Mouse (Mus musculus) cerebellum, adult 11 months (tissue): ENCODE data around the gene Sh3gl1.
A peak's percentile ranks its signal among the peaks of the same experiment; 100 is the strongest.
"Not testable (repeated sequence)": the region's sequence is repeated elsewhere in the genome, so short reads cannot be mapped to it uniquely, and the experiment has no call there.

Experiments used
- DNase-seq: peaks from one replicate; pipeline ENCODE4 v3.0.0; 2022

Sh3gl1 gene

DNA sequence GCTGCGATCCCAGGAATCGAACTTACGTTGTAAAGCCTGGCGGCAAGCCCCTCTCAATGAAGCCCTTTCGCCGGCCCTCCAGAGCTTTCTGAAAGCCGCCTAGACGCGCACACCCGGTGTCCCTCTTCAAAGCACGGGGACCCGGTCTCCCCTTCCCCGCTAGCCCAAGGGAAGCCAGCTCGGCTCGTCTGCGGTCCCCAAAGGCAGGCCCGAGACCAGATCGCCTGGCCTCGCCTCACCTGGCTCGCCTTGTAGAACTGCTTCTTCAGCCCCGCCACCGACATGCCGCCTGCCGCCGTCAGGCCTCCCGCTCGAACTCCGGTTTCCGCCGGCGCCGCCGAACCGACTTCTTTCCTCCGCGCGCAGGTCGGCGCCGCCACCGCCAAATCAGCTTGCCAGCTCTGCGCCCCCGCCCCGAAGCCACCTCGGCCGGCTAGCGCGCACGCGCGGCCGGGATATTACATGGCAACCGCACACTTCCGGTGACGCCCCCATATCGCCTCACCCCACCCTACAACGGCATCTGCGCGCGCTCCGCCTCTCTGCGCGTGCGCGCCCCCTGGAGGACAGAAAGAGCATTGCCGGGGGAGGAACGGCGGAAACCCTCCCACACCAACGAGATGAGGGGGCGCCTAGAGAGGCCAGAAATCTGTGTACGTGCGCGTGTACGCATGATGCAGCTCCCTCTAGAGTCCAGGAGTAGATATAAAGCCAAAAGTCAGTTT lies at the start of gene Sh3gl1:
Sh3gl1 (minus strand) TSS at position 460 of the 725 bp plus-strand sequence.
- DNase-seq: peak; percentile 99

DNA sequence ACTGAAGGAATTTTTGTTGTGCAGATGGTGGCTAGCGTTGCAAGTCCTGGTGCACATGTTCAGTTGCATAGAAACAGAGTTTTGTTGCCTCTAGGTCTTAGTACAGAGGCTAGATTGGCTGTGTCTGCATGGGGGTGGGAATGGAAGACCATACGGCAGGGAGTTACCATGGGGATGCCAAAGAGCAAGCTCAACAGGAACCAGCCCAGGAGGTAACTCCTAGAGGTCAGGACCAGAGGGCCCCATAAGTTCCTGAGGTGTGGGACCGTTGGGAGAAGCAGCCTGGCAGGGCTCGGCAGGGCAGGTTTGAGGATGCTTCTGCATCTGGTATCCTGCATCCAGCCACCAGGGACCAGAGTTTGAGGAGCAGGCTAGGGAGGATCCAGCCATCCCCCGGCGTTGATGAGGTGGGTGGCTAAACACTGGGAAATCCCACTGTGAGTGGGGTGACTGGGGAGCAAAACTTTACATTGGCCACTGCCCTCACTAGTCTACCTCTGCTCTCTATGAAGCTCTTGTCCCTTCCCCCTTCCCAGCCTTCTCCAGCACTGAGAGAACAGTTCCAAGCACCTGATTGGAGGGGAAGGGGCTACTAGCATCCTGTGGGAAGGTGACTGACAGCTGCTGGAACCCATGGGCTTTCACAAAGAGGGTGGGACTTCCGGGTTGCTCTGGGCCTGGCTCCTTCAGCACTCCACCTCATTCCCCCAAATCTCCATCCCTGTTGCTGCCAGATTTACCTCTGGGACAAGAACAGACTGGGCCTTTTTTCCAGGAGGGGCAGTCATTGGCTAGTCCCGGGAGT lies 44.5 kb upstream of the Sh3gl1 start:
- DNase-seq: no peak

DNA sequence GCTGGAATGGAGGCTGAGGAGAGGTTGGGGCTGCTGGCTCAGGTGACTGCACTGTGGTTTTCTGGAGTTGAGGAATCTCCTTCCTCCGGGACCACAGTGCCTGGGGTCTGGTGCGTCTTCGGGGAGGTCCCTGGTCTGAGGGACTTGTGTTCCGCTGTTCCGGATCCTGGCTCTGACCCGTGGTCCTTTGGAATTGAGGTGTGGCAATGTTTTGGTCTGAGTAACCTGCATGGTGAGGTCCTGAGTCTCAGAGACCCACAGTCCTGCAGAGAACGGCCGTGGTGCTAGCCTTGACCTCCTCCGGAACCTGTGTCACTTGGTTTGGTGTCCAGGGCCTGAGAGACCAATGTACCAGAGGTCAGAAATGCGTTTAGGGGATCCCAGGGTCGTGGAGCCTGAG lies 43.5 kb upstream of the Sh3gl1 start:
- peak; percentile 46 for DNase-seq

DNA sequence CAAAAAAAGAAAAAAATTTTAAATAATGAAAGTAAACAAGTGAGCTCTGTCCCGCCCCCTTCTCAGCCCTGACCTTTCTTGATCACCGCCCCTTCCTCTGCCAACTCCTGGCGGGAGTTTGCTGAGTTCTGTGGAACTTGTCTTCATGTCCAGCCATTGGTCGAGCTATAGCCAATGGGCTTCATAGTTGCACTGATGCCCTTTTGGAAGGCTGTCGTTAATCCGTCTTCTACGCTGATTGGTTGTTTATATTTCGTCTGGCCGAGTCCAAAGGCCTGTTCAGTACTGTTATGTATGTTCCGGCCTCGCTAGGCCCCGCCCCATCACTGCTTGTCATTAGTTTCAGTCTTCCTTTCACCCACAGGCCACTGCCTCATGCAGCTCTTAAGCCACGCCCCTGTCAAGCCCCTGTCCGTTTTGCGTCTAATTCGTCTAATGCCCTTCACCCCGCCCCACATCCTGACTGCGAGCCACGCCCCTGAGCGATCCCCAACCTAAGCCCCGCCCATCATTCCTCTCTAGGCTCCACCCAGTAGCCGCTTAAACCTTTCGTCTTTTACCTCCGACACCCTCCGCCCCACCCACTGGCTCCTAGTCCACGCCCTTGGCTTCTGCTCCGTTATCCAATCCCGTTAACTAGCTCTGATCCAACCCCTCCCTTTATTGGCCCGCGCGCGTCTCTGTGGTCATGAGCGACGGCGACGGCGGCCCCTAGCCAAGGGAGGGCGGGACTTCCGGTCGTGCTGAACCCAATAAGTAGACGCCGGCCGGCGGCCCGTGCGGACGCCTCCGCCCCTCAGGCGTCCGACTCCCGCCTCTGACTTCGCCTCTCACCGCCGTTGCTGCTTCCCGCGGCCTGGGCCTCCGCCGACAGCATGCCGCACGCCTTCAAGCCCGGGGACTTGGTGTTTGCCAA lies 42.7 kb upstream of the Sh3gl1 start, which contains the start of gene Hdgfl2:
Hdgfl2 (plus strand) TSS at position 755 of the 916 bp plus-strand sequence.
- DNase-seq: peak; percentile 100

DNA sequence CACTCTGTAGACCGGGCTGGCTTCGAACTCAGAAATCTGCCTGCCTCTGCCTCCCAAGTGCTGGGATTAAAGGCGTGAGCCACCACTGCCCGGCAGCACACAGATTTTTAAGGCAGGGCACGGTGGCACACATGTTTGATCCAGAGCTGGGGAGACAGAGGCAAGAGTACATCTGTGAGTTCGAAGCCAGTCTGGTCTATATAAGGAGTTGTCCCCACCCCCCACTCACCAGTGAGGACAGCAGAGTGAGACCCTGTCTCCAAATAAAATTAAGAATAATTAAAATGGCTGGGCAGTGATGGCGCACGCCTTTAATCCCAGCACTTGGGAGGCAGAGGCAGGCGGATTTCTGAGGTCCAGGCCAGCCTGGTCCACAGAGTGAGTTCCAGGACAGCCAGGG lies 41.9 kb upstream of the Sh3gl1 start:
- DNase-seq: peak; percentile 47

DNA sequence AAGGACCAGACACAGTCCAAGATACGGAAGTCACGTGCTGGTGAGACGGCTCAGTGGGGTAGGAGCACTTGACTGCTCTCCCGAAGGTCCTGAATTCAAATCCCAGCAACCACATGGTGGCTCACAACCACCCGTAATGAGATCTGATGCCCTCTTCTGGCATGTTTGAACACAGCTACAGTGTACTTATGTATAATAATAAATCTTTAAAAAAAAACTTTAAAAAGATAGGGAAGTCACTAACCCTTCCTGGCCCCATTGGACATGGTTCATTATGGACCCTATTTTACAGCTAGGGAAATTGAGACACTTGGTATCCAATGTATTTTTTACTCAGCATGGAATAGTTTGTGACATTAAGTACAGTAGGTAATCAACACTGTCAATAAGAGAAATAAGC lies 41.1 kb upstream of the Sh3gl1 start:
- DNase-seq: no peak

DNA sequence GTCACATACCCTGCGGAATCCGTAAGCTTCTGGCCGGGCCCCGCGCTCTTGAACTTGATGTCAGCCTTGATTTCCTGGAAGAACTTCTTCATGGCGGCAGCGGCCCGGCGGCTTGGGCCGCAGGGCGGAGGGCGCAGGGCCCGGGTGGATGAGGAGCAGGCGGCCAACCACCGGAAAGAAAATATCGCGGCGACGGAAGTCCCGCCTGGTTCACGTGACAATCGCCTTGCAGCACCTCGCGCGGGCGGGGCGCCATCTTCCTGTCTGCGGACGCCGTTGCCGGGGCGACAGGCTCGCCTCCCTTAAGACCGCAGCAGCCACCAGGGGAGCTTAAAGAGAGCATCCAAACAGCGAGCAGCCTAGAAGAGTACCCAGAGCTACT lies 38.4 kb upstream of the Sh3gl1 start, which contains the start of gene Ubxn6:
Ubxn6 (minus strand) TSS at position 202 of the 382 bp plus-strand sequence.
- peak; percentile 94 for DNase-seq

DNA sequence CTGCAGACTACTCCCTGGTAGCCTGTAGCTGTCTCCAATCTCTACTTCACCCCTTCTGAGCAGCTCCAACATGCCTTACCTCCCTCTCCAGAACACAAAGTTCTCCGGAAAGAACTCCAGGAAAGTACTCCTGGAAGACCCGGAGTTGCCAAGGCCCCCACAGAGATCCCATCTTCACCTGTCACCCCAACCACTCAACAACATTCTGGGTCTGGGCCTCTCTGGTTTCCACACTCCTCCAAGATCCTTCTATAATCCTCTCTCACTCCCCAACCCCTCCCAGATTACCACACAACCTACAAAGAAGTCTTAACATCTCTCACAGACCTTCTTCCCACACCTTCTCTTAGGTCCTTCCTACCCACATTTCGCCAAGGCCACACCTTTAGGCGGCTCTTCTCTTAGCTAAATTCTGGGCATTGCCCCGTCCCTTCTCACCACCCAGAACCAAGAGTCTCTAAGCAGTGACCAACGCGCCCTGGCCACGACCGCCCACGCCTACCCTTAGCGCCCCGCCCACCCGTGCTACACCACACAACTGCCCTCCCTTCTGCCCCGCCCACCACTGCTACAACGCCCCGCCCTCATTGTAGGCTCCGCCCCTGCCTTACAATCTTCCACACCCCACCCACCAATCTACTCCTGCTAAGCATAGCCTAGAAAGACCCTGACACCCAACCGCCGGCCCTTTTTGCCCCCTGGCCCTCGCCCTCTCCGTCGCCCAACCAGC lies 37.8 kb upstream of the Sh3gl1 start:
- DNase-seq: peak; percentile 73

DNA sequence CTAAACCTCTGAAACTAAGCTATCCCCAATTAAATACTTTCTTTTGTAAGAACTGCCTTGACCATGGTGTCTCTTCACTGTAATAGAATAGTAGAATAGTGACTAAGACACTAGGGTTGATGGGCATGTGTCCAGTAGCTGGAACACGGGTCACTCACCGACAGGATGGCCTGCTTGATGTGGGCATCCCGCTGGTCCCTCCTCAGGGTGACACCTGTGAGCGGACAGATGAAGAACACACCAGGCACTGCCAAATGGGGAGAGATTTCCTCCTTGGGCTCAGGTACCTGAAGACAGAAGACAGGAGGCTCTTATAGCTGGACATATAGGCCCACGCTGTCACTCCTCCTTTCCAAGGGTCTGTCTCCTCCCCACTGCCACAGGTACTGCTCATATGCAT lies 35.8 kb upstream of the Sh3gl1 start:
- DNase-seq: no peak

DNA sequence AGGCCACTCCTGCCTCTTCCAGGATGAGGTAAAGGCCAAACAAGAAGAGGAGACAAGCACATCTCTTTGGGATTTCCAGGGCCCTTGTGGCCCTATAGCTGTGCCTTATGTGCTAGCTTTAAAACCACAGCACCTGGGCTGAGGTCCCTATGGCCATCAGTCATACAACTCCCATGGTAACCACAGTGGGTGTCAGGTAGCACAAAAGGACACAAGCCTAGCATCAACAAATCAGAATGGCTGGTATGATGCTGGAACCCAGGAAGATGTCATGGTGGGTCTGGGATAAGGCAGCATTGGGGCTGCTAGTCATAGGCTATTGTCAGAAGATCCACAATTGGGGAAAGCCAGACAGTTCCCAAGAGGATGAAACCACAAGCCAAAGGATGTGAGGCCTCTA lies 34.7 kb upstream of the Sh3gl1 start:
- DNase-seq: no peak

DNA sequence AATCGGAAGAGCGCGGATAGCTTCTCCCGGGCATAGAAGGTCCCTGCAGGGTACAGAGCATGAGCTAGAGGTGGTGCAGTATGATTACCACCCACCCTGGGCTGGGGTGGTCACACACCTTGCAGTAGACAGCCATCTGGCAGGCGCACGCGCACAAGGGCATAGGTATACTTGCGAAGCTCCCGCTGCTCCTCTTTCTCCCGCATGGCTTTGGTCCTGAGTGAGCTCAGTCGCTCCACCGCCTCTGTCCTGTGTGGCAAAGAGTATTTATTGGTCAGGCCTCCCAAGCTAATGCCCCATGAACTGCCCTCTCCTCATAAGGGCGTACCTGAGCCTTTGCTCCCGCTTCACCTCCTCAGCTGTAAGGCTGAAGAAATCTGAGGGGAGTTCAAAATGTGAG lies 32.6 kb upstream of the Sh3gl1 start:
- DNase-seq: no peak

DNA sequence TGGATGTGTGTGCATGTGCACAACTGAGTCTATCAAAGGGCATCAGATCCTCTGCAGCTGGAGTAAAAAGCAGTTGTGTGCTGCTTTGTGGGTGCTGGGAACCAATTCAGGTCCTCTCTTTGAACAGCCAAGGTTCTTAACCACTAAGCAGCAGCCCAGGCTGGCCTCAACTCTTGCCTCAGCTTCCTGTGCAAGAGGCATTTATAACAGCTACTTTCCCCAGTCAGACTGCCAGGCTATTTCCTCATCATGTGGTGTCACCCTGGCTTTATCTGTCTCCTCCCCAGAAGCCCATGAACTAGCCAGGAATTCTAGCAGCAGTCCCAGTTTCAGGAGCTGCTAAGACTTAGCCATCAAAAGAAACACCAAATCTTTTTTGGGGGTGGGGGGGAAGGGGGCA lies 30.0 kb upstream of the Sh3gl1 start:
- DNase-seq: no peak

DNA sequence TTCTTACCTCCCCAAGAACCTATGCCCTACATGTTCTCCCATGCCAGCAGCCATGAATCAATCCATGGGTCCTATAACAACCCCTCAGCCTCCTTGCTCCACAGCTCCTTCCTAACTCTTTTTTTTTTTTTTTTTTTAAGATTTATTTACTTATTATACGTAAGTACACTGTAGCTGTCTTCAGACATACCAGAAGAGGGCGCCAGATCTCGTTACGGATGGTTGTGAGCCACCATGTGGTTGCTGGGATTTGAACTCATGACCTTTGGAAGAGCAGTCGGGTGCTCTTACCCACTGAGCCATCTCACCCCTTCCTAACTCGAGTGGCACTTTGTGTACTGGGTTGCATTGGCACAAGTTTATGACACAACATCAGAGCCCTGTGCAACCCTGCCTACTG lies 29.3 kb upstream of the Sh3gl1 start:
- not testable (repeated sequence) for DNase-seq

DNA sequence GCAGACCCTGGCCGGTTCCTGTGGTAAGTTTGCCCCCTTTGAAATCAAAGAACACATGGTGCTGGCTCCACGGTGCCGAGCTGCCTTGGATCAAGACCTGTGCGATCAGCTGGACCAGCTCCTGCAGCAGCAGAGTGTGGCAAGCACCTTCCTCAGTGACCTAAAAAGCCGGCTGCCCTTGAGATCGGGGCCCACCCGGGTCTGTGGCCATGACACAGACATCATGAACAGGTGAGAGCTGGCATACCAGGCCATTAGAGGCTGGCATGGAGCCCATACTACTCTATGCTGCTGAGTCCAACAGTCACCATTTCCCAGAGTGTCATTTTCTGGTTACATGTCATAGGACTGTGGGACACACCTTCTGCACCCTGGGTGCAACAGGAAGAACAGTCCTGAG lies 25.6 kb upstream of the Sh3gl1 start:
- no peak for DNase-seq

DNA sequence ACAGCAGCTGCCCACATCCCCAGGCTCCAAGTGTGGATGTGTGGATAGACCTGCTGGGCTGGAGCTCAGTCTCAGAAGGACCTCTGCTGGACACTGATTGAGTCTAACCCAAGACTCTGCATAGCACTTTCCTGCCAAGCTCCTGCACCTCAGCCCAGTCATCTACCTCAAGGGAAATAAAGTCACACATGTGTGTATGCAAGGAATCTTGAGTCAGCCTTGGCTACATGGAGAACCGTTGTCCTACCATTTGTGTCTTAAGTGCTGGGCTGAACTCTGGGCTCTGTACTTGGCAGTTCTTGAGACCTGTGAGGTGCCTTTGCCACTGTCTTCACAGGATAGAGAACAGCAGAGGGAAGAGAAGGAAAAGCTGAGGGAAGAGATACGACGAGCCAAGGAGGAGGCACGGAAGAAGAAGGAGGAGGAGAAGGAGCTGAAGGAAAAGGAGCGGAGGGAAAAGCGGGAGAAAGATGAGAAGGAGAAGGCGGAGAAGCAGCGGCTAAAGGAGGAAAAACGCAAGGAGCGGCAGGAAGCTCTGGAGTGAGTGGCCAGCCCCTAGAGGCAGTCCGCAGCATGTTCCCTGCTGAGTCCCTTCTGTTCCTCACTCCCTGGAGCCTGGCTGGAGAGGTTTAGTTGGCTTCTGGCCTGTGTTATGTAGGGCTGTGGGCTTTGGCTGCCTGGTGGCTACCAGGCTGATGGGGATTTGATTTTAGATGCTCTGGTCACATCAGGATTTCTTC lies 21.1 kb upstream of the Sh3gl1 start:
- no peak for DNase-seq

DNA sequence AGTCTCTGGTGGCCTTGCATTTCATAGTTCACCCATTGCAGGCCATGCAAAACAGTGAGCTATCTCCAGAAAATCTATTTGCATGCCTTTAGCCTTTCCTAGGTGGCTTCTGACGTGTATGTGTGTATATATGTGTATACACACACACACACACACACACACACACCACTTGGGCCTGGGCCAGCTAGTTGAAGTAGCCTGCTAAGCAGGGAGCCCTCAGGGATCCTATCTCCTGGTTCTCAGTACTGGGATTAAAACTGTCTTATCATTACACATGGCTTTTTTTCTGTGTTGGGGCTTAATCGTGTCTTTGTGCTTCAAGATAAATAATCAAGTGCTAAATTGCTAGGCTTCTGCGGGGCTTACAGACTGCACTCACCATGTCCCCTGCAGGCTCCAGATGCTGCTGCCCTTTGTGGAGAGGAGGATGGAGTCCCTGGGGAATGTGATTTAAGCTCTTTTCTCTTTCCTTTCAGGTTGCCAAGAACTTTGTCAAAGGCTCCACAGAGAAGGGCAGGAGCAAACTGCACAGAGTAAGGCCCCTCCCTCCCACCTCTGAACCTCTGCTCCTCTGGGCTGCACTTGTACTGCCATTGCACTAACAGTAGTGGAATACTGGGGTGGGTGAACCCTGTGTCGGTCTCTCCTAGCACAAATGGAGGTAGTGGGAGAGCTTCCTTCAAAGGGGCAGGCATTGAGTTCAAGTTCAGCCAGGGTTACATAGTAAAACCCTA lies 19.7 kb upstream of the Sh3gl1 start:
- no peak for DNase-seq

DNA sequence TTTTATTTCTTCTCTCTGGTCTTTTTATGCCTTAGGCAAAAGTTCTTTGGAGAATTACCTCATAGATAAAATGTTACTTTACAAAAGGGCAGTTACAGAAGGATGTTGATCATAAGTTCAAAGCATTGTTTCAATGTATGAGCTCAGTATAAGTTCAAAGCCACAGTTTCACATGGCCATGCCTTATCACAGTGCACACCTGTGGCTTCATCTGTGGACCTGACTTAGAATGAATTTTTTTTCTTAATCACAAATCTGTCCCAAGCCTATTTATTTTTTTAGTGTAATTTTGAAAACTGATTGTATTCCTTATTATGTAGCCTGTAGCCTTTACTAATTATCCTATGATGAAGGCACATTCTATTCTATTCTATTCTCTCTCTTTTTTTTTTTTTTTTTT lies 18.5 kb upstream of the Sh3gl1 start:
- no peak for DNase-seq

DNA sequence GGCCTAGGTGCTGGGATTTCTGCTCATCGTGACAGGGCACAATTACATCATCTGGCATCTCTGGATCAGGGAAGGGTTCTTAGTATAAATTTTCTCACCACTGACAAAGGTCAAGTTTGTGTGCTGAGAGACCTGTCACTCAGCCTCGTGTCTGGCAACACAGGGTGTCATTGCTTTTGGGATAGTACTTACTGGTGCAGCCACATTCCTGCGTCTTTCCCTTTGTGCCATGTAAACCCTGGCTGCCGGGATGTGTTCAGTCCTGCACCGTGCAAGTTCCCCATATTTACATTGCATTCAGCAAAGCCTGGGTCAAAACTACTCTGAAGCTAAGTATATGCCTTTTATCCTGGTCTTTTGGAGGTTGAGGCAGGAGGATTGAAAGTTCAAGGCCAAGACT lies 14.9 kb upstream of the Sh3gl1 start:
- DNase-seq: no peak

DNA sequence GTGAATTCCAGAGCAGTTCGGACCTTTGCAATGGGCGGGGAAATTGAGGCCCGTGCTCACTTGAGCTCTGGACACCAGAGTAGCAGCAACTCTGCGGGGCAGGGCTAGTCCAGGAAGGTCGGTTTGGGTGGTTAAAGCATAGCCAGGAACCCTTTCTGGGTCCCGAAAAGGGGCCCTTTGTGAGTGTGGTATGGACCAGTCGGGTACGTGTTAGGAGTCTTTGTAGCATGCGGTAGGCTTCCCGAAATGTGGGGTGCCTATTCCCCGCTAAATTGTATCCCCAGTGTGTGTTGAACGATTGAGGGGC lies 4.4 kb upstream of the Sh3gl1 start:
- no peak for DNase-seq

DNA sequence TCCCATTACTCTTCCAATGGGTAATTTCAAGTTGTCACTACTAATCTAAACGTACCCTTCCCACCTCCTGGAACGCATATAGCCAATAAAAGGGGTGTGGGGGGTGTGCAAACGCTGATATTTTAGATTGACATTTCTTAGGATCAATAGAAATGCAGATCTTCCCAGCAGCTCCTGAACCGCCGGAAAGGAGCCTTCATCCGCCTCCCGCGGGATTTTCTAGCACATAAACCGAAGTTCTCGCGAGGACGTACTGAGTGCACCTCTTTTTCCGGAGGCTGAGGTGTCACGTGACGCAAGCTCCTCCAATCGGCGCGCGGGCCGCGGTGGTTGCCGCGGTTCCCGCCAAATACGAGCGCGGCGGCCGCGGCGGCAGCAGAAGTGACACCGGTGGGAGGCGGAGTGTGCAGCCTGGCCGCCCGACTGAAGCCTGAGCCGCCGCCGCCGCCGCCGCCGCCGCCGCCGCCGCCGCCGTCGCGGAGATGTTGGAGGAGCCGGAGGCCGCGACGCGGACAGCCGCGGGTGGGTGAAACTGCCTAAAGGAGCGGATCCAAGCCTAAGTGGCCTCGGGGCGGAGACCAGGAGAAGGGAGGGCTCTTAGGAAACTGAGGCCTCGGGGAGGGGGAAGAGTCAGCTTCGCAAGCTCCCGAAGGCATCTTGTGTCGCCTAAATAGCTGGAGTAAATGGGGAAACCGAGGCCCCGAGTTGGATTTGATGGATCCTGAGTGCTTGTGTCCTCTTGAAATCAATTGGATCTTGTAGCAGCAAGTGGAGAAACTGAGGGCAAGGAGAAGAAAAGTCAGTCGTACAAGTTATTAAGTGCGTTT lies 3.8 kb upstream of the Sh3gl1 start, which contains the start of gene Chaf1a:
Chaf1a (plus strand) TSS at position 410 of the 827 bp plus-strand sequence.
- peak; percentile 95 for DNase-seq
